In the genomic region with DNA sequence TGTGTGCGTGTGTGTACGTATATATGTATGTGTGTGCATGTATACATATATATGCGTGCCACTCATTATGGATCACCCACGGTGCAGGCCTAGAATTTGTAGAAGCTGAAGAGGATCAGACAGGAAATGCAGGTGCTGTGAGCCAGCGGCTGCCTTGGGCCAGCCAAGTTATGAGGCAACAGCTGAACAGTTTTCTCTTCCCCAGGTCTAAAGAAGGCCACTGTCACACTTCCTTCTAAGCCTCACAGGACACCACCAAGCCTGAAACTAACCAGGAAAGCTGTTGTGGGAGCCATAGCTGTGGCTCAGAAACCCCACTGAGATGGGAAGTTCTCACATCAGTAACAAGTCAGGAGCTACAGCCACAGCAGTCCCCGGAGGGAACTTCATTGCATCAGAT, we compare ENCODE assay signal across 15 mouse cellular contexts.
"Had no signal": no experiment of that assay in that cellular context is flagged by ENCODE, and none has a peak within 500 bp of the region (broad histone marks: within the 10 kb centered on the region; RNA-seq: fewer than 3 reads in every experiment).

No protein-coding gene starts in this region.

- H3K4me1 ChIP-seq: limb, embryonic 13.5 days; liver, embryonic 13.5 days; midbrain, embryonic 10.5 days; neural tube, embryonic 15.5 days had no signal

- H3K9ac ChIP-seq: limb, embryonic 13.5 days; liver, embryonic 13.5 days; neural tube, embryonic 15.5 days had no signal

- H3K27me3 ChIP-seq: liver, embryonic 13.5 days; neural tube, embryonic 15.5 days had no signal

- DNase-seq: kidney, adult 11 months; kidney, postnatal 10 days; kidney, postnatal 4 days; left cerebral cortex, postnatal 4 days; liver, embryonic 13.5 days; lung, adult 18-20 months; midbrain, embryonic 14.5 days; right cerebral cortex, postnatal 4 days; spleen, adult 18-20 months; thymus, adult 2 months; thymus, postnatal 4 days had no signal

- H3K27ac ChIP-seq: limb, embryonic 13.5 days; liver, embryonic 13.5 days; midbrain, embryonic 10.5 days; neural tube, embryonic 15.5 days had no signal

- H3K4me2 ChIP-seq: limb, embryonic 13.5 days; liver, embryonic 13.5 days; neural tube, embryonic 15.5 days had no signal

- H3K9me3 ChIP-seq: liver, embryonic 13.5 days; midbrain, embryonic 10.5 days; neural tube, embryonic 15.5 days had no signal

- H3K4me3 ChIP-seq: limb, embryonic 13.5 days; liver, embryonic 13.5 days; midbrain, embryonic 10.5 days; myocyte; neural tube, embryonic 15.5 days had no signal

- H3K36me3 ChIP-seq: liver, embryonic 13.5 days had no signal
